Mouse (Mus musculus) spleen, adult 10 weeks (tissue): ENCODE data around the gene Glipr1l2. TPM values are rescaled to one million over a fixed set of nuclear protein-coding genes. Genes with fewer than 3 reads are reported as not detected.

Experiments used
- polyA plus RNA-seq: library from polyadenylated mRNA; stranded (reverse); fragments of 350-450 nt; fragmentation: Illumina TruSeq; extraction: RNeasy Lipid Tissue Mini Kit (QIAGEN cat#74804); gene quantifications from one replicate; pipeline ENCODE4 v1.2.3, GENCODE M21; 2015; ENCODE audit warnings: low replicate concordance; ENCODE audit not compliant: insufficient read depth

Gene Glipr1l2
- not detected for polyA plus RNA-seq

DNA sequence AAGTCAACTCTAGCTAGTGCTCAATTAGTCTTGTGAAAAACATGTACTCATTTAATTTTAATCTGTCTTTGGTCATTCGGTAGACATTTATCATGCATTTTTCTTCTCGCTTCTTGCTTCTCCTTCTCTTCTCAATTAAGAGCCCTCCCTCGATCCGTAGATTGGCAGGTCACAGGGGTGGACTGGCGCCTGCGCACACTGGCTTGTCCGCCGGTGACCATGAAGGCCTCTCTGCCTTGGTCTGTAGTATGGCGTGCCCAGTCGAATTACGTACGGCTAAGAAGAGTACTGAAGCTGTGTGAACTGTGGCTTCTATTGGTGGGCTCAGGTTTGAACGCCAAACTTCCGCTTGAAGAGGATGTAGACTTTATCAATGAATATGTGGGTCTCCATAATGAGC is at the start of gene Glipr1l2:
Gene Glipr1l2, plus strand, starts transcription at position 198 of the 400 bp plus-strand sequence.

DNA sequence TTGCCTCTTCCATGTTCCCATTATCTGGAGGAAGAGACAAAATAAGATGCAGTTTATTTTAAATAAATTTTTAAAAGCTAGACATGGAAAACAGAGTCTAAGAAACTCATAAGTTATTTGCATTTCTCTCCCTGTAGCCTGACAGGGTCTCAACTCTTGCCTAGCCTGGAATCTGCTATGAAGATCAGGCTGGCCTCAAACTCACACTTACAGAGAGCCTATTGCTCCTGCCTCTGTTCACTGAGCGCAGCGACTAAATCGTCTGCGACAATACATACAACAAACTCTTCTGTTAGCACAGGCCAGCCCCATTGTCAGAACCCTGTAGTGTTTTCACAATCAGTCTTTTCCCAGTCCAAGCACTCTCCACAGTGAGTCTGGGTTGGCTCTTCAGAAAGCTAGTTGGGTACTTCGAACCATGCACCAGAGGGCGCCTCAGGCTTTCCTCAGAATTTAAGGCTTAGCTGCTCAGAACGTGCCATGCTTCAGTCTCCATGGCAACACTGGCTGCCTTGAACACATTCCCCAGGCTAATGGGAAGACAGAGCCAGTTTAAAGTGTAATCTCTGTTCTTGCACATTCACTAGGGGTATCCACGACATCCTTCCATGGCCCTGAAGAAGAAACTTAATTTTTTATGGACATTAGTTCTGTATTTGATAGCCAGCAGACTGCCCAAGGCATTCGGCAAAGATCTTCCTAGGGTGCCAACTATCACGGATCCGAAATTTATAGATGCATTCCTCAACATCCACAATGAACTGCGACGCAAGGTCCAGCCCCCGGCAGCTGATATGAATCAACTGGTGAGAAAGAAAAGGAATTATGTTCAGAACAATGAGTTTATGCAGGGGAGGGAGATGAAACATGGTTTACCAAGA is 23.2 kb upstream of the Glipr1l2 start, which contains the start of gene Glipr1l1:
Gene Glipr1l1, plus strand, starts transcription at position 488 of the 881 bp plus-strand sequence.

Other genes starting within 250 kb of the Glipr1l2 start
- 42.7 TPM for gene Krr1, start 110.7 kb upstream of the Glipr1l2 start, polyA plus RNA-seq
- gene Glipr1, start 80.7 kb upstream of the Glipr1l2 start, polyA plus RNA-seq = 163 TPM
- not detected for gene Glipr1l1, start 23.2 kb upstream of the Glipr1l2 start, polyA plus RNA-seq
- gene Glipr1l3, start 77.0 kb downstream of the Glipr1l2 start, polyA plus RNA-seq = not detected
- not detected for gene Caps2, start 80.3 kb downstream of the Glipr1l2 start, polyA plus RNA-seq
- gene Kcnc2, start 187.8 kb downstream of the Glipr1l2 start, polyA plus RNA-seq = 0.15 TPM